Mouse (Mus musculus): ENCODE data around the gene Nav1. TPM values are rescaled to one million over a fixed set of nuclear protein-coding genes. Genes with fewer than 3 reads are reported as not detected.

The Nav1 gene
- polyA plus RNA-seq (2012; rRNA removed): 20.1 and 27.1 TPM in 2 replicates

DNA sequence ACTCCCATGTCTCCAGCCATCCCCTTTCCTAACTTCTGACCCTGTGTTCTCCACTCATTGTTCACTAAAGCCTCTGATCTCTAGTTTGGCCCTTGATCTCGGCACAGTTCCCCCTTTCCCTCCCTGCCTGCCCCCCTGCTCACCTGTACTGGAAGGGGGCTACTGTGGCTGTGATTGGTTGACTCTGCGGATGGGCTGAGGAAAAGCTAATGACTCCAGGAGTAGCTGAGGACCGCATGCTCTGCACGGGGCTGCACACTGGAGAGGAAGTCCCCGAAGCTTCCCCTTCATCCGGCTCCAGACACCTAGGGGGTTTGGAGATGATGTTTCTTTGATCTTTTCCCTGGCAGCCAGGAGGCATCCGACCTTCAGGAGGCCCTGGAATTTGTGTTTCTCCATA, at the start of gene Nav1:
Gene Nav1, minus strand, starts transcription at position 277 of the 400 bp plus-strand sequence.

DNA sequence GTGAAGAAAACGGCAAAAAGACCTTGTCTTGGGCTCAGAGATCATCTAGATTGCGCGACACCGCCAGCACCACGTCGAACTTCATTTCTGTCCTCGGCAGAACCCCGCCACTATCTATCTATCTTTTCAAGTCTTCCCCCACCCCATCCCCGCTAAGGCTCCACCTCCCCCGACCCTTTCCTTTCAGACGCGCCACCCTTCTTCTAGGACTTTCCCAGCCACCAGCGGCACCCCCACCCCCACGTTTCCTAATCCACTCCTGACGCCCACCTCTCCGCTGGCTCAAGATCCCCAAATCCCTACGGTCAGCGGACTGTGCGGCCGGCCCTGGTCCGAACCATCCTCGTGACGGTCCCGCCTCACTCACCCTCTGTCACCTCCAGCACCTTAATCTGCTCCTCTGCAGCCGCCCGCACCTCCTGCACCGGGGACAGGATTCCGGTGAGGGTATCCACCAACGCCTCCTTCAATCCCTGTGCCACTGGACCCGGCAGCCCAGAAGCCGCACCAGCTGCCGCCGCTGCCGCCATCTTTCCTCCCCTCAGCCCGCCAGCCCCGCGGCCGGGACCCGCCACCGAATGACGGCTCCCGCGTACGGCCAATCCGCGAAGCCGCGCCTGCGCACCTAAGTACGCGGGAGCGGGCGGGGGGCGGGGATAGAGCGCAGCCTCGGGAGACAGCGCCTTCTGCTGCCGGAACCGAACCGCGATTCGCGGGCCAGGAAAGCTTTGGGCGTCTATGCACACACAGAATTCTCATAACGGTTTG, 177.0 kb downstream of the Nav1 start, which contains the start of gene Ipo9:
Gene Ipo9, minus strand, starts transcription at position 599 of the 768 bp plus-strand sequence.

Other genes with a start within 250 kb of the Nav1 start
- 29.3 and 35.1 TPM in 2 replicates for gene Shisa4, start 232.1 kb downstream of the Nav1 start, polyA plus RNA-seq (2012; rRNA removed)
- gene Ipo9, start 176.8 kb downstream of the Nav1 start, polyA plus RNA-seq (2012; rRNA removed): 148 and 188 TPM in 2 replicates
- 43.1 and 71.9 TPM in 2 replicates for gene Csrp1, start 112.8 kb upstream of the Nav1 start, polyA plus RNA-seq (2012; rRNA removed)
- 17.4 and 18.4 TPM in 2 replicates for gene Phlda3, start 158.8 kb upstream of the Nav1 start, polyA plus RNA-seq (2012; rRNA removed)
- gene Tnni1, start 172.1 kb upstream of the Nav1 start, polyA plus RNA-seq (2012; rRNA removed): 40.2 and 102 TPM in 2 replicates
- gene Lad1, start 211.3 kb upstream of the Nav1 start, polyA plus RNA-seq (2012; rRNA removed): 0.44 and 1.3 TPM in 2 replicates
- gene Tnnt2, start 229.1 kb upstream of the Nav1 start, polyA plus RNA-seq (2012; rRNA removed): 99.6 and 167 TPM in 2 replicates

All from central nervous system, embryonic 11.5 days (tissue).